In the genomic region with DNA sequence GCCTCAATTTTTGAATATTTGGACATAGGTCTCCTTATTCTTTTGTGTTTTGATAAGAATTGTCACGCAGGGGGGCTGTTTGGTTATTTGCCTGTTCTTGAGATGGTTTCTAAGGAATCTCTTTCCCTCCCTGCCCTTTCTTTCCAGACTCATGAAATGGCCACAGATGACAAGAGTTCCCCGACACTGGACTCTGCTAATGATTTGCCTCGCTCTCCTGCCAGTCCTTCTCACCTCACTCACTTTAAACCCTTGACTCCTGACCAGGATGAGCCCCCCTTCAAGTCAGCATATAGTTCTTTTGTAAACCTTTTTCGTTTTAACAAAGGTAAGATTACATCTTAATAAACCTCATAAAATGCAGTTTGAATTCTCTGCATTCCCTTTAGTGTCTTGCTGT, we compare ENCODE assay signal across 28 mouse cellular contexts. TPM values are rescaled to one million over a fixed set of nuclear protein-coding genes. Genes with fewer than 3 reads are reported as not detected.
"Had no signal": no experiment of that assay in that cellular context is flagged by ENCODE, and none has a peak within 500 bp of the region (broad histone marks: within the 10 kb centered on the region; RNA-seq: fewer than 3 reads in every experiment).

No protein-coding gene starts in this region.

- ATAC-seq: forebrain, embryonic 13.5 days; forebrain, embryonic 14.5 days; forebrain, embryonic 15.5 days; forebrain, embryonic 16.5 days; forebrain, postnatal 0 days had no signal

- H3K9me3 ChIP-seq: embryonic facial prominence, embryonic 10.5 days; embryonic facial prominence, embryonic 12.5 days; embryonic facial prominence, embryonic 13.5 days; embryonic facial prominence, embryonic 15.5 days; forebrain, embryonic 10.5 days; forebrain, embryonic 12.5 days; forebrain, embryonic 13.5 days; forebrain, embryonic 15.5 days had no signal

- H3K9ac ChIP-seq: embryonic facial prominence, embryonic 12.5 days; embryonic facial prominence, embryonic 13.5 days; embryonic facial prominence, embryonic 15.5 days; forebrain, embryonic 12.5 days; forebrain, embryonic 13.5 days; forebrain, embryonic 15.5 days; forebrain, postnatal 0 days had no signal

- H3K4me2 ChIP-seq: embryonic facial prominence, embryonic 12.5 days; embryonic facial prominence, embryonic 13.5 days; embryonic facial prominence, embryonic 15.5 days; forebrain, embryonic 12.5 days; forebrain, embryonic 13.5 days; forebrain, embryonic 15.5 days had no signal

- H3K27me3 ChIP-seq: embryonic facial prominence, embryonic 12.5 days; embryonic facial prominence, embryonic 13.5 days; embryonic facial prominence, embryonic 15.5 days; forebrain, embryonic 12.5 days; forebrain, embryonic 13.5 days; forebrain, embryonic 15.5 days had no signal

- DNase-seq: cerebellum, adult 18-20 months; cerebellum, adult 2 months; cerebellum, adult 8-10 months; cerebellum, adult 9-10 months; cerebellum, adult 9-11 months; cerebellum, postnatal 10 days; cerebellum, postnatal 14 days; cerebellum, postnatal 25 days; cerebellum, postnatal 36 days; embryo, embryonic 11 days; forebrain, postnatal 0 days; gastrocnemius, adult 2 months; gastrocnemius, postnatal 10 days; gastrocnemius, postnatal 14 days; gastrocnemius, postnatal 25 days; gastrocnemius, postnatal 36 days; heart, adult 11 months had no signal

- H3K27ac ChIP-seq: embryonic facial prominence, embryonic 10.5 days; embryonic facial prominence, embryonic 12.5 days; embryonic facial prominence, embryonic 13.5 days; embryonic facial prominence, embryonic 15.5 days; forebrain, embryonic 10.5 days; forebrain, embryonic 12.5 days; forebrain, embryonic 13.5 days; forebrain, embryonic 15.5 days; gastrocnemius, adult 2 months had no signal

- H3K4me3 ChIP-seq: embryonic facial prominence, embryonic 10.5 days; embryonic facial prominence, embryonic 12.5 days; embryonic facial prominence, embryonic 13.5 days; embryonic facial prominence, embryonic 15.5 days; erythroblast, embryonic 14.5 days; forebrain, embryonic 10.5 days; forebrain, embryonic 12.5 days; forebrain, embryonic 13.5 days; forebrain, embryonic 15.5 days; gastrocnemius, adult 2 months had no signal

RNA-seq across cellular contexts. Expression of a gene that starts 3.9 kb away (rescaled TPM):
- polyA plus RNA-seq: erythroblast, embryonic 14.5 days had no signal
